Mouse (Mus musculus) hindbrain, embryonic 10.5 days (tissue): ENCODE measurements around the gene Ano4. TPM values are rescaled to one million over a fixed set of nuclear protein-coding genes. Genes with fewer than 3 reads are reported as not detected.

Experiments used
- DNase-seq: peaks from one replicate; pipeline ENCODE4 v3.0.0-alpha.2; 2017; ENCODE audit warnings: low spot score
- H3K27ac ChIP-seq: fragments of 300-500 bp; sonication (generic); 2 replicates; pipeline ENCODE4 v1.5.1; 2016; ENCODE audit warnings: mild to moderate bottlenecking, moderate library complexity
- H3K27me3 ChIP-seq: fragments of 300-500 bp; sonication (generic); 2 replicates; pipeline ENCODE4 v1.6.1; 2016; ENCODE audit warnings: mild to moderate bottlenecking; ENCODE audit not compliant: poor library complexity, insufficient read depth, severe bottlenecking
- H3K36me3 ChIP-seq: fragments of 300-500 bp; sonication (generic); 2 replicates; pipeline ENCODE4 v1.6.1; 2016; ENCODE audit warnings: mild to moderate bottlenecking, moderate library complexity
- H3K4me1 ChIP-seq: fragments of 300-500 bp; sonication (generic); replicated peaks from 2 replicates; pipeline ENCODE4 v1.6.1; 2016; ENCODE audit warnings: mild to moderate bottlenecking
- H3K4me3 ChIP-seq: fragments of 300-500 bp; sonication (generic); 2 replicates; pipeline ENCODE4 v1.5.1; 2016; ENCODE audit warnings: mild to moderate bottlenecking, moderate library complexity
- H3K9me3 ChIP-seq: fragments of 300-500 bp; sonication (generic); 2 replicates; pipeline ENCODE4 v1.6.1; 2016; ENCODE audit warnings: mild to moderate bottlenecking, moderate library complexity
- WGBS: fragments of 180-500 bp; shearing (Covaris S2); methylation state at CpG from one replicate; pipeline ENCODE4 v1.1.7; 2016; 5-methylcytosine and 5-hydroxymethylcytosine counted together
- polyA plus RNA-seq: library from polyadenylated mRNA; unstranded; fragments of >200 nt; fragmentation: Nextera tagmentation; extraction: Ambion mirVana; gene quantifications from 2 replicates; pipeline ENCODE4 v1.2.1, GENCODE M21; 2016

Ano4 gene
- polyA plus RNA-seq, 1 experiment from 2014 or later, result 1.7 TPM

- Histone ChIP-seq H3K27me3 (peaks cover 57% of the 10 kb centered on the region), H3K9me3 (no peaks in the 10 kb centered on the region), H3K4me1 (peaks cover 13% of the 10 kb centered on the region), H3K36me3 (no peaks in the 10 kb centered on the region), H3K27ac (no peak overlapping the region), H3K4me3 (no peak overlapping the region)
- 15% methylated on average over 8 of the region's 8 CpGs for WGBS
- no peak for DNase-seq
Observed at GRCm38 (mm10) chr10:89343716-89344115, 846 bp downstream of the Ano4 start.

- Histone ChIP-seq H3K27ac (no peak overlapping the region), H3K4me1 (peaks cover 9% of the 10 kb centered on the region; the same call in 1 of the 2 replicates), H3K9me3 (no peaks in the 10 kb centered on the region), H3K4me3 (no peak overlapping the region), H3K36me3 (no peaks in the 10 kb centered on the region), H3K27me3 (peaks cover 3% of the 10 kb centered on the region; the same call in 1 of the 2 replicates)
- DNase-seq, result no peak
- 100% methylated on average over 1 of the region's 1 CpGs for WGBS
Observed at GRCm38 (mm10) chr10:89330261-89330660, 14.3 kb downstream of the Ano4 start.

DNA sequence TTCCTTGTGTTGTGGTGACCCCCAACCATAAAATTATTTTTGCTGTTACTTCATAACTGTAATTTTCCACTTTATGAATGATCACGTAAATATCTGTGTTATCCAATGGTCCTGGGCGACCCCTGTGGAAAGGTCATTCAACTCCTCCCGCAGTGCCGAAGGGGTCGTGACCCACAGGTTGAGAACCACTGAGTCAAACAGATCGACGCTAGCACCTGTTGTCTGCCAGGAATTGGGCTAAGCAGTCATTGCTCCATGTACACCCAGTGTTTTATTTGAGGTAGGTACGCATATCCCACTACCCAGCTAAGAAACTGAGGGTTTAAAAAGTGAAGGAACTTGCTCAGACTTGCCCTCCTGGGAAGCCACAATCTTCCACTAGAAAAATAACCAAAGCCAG, 14.8 kb downstream of the Ano4 start:
- 78% methylated on average over 8 of the region's 8 CpGs for WGBS
- H3K4me1 ChIP-seq, result peaks cover 8% of the 10 kb centered on the region; the same call in 1 of the 2 replicates
- H3K36me3 ChIP-seq, result no peaks in the 10 kb centered on the region
- no peak overlapping the region for H3K4me3 ChIP-seq
- DNase-seq, result no peak
- peaks cover 3% of the 10 kb centered on the region; the same call in 1 of the 2 replicates for H3K27me3 ChIP-seq
- no peak overlapping the region for H3K27ac ChIP-seq
- H3K9me3 ChIP-seq, result no peaks in the 10 kb centered on the region

DNA sequence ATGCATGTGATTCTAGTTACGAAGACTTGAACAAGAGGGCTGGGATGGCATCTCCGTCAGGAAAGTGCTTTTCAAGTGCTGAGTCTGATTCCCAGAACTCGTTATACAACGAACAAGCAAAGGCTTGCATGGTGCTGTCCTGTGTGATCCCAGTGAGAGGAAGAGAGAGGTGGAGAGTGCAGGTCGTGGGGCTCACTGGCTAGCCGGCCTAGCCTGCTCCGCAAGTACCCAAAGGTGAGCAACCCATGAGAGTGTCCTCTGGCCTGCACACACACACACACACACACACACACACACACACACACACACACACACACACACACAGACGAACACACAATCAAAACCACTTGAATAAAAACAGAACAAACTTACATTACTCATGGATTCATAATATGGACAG, 15.7 kb downstream of the Ano4 start:
- no peaks in the 10 kb centered on the region for H3K36me3 ChIP-seq
- no peak for DNase-seq
- peaks cover 4% of the 10 kb centered on the region; the same call in 1 of the 2 replicates for H3K4me1 ChIP-seq
- WGBS, result 79% methylated on average over 8 of the region's 8 CpGs
- H3K9me3 ChIP-seq, result no peaks in the 10 kb centered on the region
- H3K27me3 ChIP-seq, result peaks cover 3% of the 10 kb centered on the region; the same call in 1 of the 2 replicates
- no peak overlapping the region for H3K4me3 ChIP-seq
- no peak overlapping the region for H3K27ac ChIP-seq

- H3K9me3 ChIP-seq, result no peaks in the 10 kb centered on the region
- WGBS, result 25% methylated on average over 15 of the region's 15 CpGs
- H3K4me3 ChIP-seq, result no peak overlapping the region
Observed at GRCm38 (mm10) chr10:89327004-89327511, 17.5 kb downstream of the Ano4 start.

DNA sequence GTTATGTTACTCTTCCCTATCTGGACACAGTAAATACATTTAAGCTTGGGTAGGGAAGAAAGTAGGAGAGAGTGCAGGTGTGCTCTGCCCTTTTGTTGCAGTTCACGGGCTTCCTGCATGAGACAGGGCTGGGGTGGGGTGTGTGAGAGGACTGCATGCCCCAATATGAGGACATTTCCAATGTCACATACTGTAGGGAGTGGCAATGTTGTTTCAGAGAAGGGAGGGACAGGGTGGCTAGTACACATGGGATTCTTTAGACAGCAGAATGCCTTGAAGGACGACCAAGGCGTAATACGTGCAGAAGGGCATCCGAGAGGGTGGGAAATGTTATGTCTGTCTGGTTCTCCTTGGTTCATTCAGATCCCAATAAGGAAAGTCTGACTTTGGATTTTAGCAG, 18.2 kb downstream of the Ano4 start:
- Histone ChIP-seq H3K9me3 (no peaks in the 10 kb centered on the region), H3K36me3 (no peaks in the 10 kb centered on the region), H3K4me1 (peaks cover 4% of the 10 kb centered on the region; the same call in 1 of the 2 replicates), H3K27ac (no peak overlapping the region), H3K27me3 (peaks cover 3% of the 10 kb centered on the region; the same call in 1 of the 2 replicates), H3K4me3 (no peak overlapping the region)
- WGBS, result 91% methylated on average over 5 of the region's 5 CpGs
- no peak for DNase-seq

More at GRCm38 (mm10) chr10:89327004-89327511, 17.5 kb downstream of the Ano4 start:
- Histone ChIP-seq H3K27ac (no peak overlapping the region), H3K4me1 (peaks cover 4% of the 10 kb centered on the region; the same call in 1 of the 2 replicates), H3K36me3 (no peaks in the 10 kb centered on the region), H3K27me3 (peaks cover 3% of the 10 kb centered on the region; the same call in 1 of the 2 replicates)
- DNase-seq, result peak; percentile 75

DNA sequence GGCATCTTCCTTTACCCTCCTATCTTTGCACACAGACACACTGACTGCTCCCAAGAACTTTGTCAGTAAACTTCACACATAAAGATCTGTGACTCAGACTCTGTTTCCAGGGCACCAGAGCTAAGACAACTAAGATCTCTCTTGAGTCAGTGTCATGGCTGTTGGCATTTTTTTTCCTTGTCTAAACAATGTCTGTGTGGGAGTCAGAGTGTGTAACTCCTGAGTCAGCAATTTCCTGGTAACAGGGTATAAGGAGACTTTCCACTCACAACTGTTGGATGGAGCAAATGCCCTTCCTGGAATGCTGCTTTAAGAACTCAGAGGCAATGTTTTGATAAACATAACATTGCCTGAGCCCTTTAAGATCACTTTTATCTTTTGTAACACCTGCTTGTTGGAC, 37.0 kb downstream of the Ano4 start:
- Histone ChIP-seq H3K27ac (no peak overlapping the region), H3K9me3 (no peaks in the 10 kb centered on the region), H3K27me3 (no peaks in the 10 kb centered on the region), H3K4me3 (no peak overlapping the region), H3K4me1 (no peaks in the 10 kb centered on the region), H3K36me3 (no peaks in the 10 kb centered on the region)
- DNase-seq, result no peak

DNA sequence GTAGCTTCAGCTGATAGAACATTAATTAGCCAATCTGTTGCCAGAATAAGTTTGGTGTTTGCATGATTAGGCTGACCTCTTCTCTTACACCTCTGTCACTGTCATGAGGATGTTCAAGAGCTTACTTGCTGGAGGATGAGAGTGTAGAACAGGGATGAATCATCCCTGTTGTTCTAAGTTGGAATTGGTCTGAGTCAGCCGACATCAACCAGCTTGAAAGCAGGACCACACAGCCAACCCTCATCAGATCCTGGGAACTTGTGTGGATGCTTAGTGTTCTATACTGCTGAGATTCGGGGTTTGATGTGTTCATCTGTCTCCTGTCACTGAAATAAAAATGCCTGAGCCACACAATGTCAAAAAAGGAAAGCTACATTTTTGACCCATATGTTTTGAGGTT, 44.2 kb downstream of the Ano4 start:
- Histone ChIP-seq H3K27ac (no peak overlapping the region), H3K4me3 (no peak overlapping the region), H3K27me3 (no peaks in the 10 kb centered on the region), H3K36me3 (no peaks in the 10 kb centered on the region), H3K4me1 (no peaks in the 10 kb centered on the region), H3K9me3 (no peaks in the 10 kb centered on the region)
- no peak for DNase-seq
- WGBS, result 76% methylated on average over 2 of the region's 2 CpGs

GRCm38 (mm10) chr10:89292784-89293183, 51.8 kb downstream of the Ano4 start:
- no peak overlapping the region for H3K4me3 ChIP-seq
- H3K9me3 ChIP-seq, result no peaks in the 10 kb centered on the region
- no peaks in the 10 kb centered on the region for H3K36me3 ChIP-seq
- DNase-seq, result no peak
- 79% methylated on average over 3 of the region's 3 CpGs for WGBS
- no peak overlapping the region for H3K27ac ChIP-seq
- no peaks in the 10 kb centered on the region for H3K27me3 ChIP-seq
- no peaks in the 10 kb centered on the region for H3K4me1 ChIP-seq

- no peaks in the 10 kb centered on the region for H3K4me1 ChIP-seq
- H3K36me3 ChIP-seq, result no peaks in the 10 kb centered on the region
- WGBS, result 74% methylated on average over 6 of the region's 6 CpGs
- H3K9me3 ChIP-seq, result no peaks in the 10 kb centered on the region
- no peak overlapping the region for H3K27ac ChIP-seq
- no peak overlapping the region for H3K4me3 ChIP-seq
- H3K27me3 ChIP-seq, result no peaks in the 10 kb centered on the region
- DNase-seq, result no peak
Observed at GRCm38 (mm10) chr10:89290698-89291097, 53.9 kb downstream of the Ano4 start.

DNA sequence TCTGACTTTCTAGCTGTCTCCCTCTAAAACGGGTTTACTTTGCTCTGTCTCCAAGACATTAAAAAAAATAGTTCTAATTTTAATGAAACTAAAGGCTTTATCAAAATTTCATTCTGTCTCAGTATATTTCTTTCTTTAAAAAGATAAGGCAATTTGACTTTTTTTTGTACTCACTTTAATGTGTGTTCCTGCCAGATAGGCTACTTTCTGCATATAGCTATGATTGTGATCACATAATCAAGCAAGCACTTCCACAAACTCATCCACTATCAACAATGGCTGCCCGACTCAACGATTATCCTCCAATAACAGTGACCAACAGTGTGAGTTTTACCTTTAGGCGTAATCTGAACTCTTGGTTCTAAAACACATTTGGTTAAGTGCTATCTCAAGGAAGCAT, 55.3 kb downstream of the Ano4 start:
- 91% methylated on average over 4 of the region's 4 CpGs for WGBS

GRCm38 (mm10) chr10:89280402-89280801, 64.2 kb downstream of the Ano4 start:
- H3K36me3 ChIP-seq, result no peaks in the 10 kb centered on the region
- 86% methylated on average over 5 of the region's 5 CpGs for WGBS
- H3K4me1 ChIP-seq, result no peaks in the 10 kb centered on the region
- H3K27me3 ChIP-seq, result no peaks in the 10 kb centered on the region
- no peaks in the 10 kb centered on the region for H3K9me3 ChIP-seq
- H3K4me3 ChIP-seq, result no peak overlapping the region
- H3K27ac ChIP-seq, result no peak overlapping the region
- no peak for DNase-seq

More for the DNA sequence above, 55.3 kb downstream of the Ano4 start:
- H3K4me3 ChIP-seq, result no peak overlapping the region
- DNase-seq, result no peak
- no peak overlapping the region for H3K27ac ChIP-seq
- H3K27me3 ChIP-seq, result no peaks in the 10 kb centered on the region
- no peaks in the 10 kb centered on the region for H3K9me3 ChIP-seq
- no peaks in the 10 kb centered on the region for H3K36me3 ChIP-seq
- H3K4me1 ChIP-seq, result no peaks in the 10 kb centered on the region

GRCm38 (mm10) chr10:89273001-89273680, 71.4 kb downstream of the Ano4 start:
- H3K4me1 ChIP-seq, result no peaks in the 10 kb centered on the region
- DNase-seq, result no peak
- no peaks in the 10 kb centered on the region for H3K27me3 ChIP-seq
- H3K9me3 ChIP-seq, result no peaks in the 10 kb centered on the region
- H3K36me3 ChIP-seq, result no peaks in the 10 kb centered on the region
- H3K4me3 ChIP-seq, result no peak overlapping the region
- no peak overlapping the region for H3K27ac ChIP-seq
- 97% methylated on average over 3 of the region's 3 CpGs for WGBS
